Mouse (Mus musculus) right cerebral cortex, postnatal 10 days (tissue): Measurements from ENCODE around the gene Dcaf15.

Experiments
- DNase-seq, 2 experiments: peaks; one replicate each; pipeline ENCODE4 v3.0.0; 2021; ENCODE audit warnings: low spot score in 2 of 2

Dcaf15 gene

DNA sequence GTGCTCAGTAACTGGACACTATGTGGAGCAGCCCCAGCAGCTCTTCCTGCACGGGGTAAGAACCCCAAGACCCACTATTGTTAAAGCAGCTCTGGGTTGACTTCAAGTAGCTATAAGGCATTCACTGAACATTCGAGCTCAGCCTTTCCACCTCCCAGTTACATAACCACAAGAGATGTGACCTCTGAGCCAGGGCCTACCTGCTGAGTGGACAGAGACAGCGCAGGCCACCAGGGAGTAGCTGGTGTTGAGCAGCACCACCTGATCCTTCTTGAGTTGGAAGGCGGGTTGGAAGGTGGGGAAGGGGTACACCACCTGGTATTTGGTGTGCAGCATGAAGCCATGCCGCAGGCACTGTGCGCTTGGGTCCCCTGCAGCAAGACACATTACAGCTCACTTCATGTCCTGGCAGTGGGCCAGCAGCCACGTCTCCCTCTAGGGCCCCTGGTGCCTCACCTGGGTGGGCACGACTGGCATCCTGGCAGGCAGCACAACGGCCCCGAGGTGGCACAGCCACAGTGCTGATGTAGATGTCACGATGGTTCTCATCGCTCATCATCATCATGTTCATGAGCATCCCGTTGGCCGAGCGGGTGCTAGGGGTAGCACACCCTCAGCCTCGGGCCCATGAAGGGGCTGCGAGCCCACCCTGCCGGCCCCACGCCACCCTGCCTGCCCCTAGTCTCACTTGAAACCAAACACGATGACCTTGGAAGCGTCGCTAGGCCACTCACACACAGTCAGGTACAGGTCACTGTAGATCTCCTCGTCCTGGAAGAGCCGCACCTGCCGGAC is 2.9 kb downstream of the Dcaf15 start:
- peak in 1 of 2 experiments; percentile 36 for DNase-seq

DNA sequence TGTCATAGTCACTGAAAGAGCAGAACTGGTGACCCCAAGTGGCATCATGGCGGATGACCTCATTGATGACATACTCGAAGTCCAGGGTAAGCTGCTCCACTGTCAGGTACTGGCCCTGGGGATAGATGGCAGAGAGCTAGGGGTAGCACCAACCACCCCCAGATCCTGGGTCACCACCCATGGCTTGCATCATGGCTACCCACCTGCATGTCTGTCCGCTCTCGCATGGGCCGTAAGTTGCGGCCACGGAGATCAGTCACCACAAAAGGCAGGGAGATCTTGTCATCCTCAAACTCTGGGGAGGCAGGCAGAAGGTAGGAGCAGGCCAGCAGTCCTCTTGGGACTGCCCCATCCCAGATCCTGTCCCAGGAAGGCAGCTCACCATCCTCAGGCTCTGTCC is 6.2 kb downstream of the Dcaf15 start:
- no peak for DNase-seq

DNA sequence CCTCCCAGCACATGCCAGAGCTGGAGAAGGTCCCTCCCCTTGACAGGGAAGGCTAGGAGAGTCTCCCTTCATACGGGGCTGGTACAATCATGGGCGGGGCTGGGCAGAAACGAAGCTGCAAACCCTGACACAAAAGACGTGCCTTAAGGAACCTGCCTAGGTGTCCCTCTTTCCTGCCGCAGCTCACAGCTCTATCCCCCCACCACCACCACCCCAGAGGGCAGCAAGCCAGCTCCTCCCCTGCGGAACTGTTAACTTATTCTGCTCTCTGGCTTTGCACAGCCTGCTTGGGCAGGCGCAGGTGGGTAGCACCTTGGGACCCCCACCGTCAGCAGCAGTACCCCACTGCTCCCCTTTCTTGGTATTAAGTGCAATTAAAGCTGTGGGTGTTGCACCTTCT is 8.5 kb downstream of the Dcaf15 start:
- peak in 1 of 2 experiments; percentile 26 for DNase-seq

DNA sequence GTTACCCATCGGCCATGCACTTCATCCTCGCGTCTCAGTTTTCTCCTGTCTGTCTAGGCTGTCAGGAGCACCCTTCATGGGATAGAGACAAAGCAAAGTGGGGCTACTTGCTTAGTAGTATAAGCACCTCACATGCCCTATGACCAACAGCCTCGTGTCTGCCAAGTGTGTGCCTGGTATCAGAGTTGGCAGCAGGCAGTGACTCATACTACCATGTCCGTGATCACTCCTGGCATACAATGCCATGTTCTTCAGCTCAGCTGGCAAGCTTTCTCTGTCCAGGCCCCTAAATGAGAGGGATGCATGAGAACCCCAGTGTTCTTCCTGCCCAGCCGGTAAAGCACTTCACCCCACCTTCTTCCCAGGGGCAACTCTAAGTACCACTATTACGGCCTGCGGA is 14.0 kb downstream of the Dcaf15 start:
- no peak for DNase-seq

DNA sequence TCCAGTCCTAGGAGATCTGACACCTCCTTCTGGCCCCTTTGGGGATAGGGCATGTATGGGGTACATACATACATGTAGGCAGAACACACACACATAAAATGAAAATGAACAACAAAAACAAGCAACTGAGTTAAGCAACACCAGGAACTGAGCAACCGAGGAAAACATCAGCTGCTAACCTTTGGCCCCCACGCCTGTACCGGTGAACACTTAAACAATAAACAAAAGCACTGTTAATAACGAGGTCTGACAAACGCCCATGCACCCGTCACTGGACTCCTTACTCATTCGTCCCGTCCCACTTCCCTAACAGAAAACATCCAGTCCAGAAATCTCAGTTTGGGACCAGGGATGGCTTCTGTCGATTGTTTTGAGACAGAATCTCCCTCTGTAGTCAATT is 15.3 kb downstream of the Dcaf15 start:
- DNase-seq, result no peak

DNA sequence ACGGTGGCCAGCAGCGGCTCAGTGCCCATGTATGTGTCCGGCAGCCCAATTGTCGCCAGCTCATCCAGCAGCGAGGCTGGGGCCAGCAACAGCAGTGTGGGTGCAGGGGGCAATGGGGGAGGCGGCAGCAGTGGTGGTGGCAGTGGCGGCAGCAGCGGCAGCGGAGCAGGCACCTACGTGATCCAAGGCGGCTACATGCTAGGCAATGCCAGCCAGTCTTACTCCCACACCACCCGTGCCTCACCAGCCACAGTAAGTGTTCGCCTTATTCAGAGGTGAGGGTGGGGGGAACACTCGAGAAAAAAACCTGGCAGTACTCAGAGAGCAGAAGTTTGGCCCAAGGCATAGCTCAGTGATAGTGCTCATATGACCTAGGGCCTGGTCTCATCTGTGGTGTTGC is 16.7 kb downstream of the Dcaf15 start:
- DNase-seq, result no peak

DNA sequence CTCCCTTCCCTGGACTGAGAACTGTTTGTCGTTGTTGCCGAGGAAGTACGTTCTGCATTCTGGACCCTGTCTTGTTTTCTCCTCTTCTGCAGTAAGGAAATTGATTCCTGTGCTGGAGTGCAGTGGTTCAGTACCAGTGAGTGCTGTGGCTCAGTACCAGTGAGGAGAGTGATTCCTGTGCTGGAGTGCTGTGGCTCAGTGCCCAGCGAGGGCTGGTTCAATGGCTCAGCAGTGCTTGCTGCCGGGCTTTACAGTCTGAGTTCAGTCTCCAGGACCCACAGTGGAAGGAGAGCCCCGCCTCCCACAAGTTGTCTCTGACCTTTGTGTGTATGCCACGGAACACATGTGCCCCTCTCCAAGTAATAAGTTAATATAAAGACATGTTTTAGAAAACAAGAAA is 17.4 kb downstream of the Dcaf15 start:
- no peak for DNase-seq

DNA sequence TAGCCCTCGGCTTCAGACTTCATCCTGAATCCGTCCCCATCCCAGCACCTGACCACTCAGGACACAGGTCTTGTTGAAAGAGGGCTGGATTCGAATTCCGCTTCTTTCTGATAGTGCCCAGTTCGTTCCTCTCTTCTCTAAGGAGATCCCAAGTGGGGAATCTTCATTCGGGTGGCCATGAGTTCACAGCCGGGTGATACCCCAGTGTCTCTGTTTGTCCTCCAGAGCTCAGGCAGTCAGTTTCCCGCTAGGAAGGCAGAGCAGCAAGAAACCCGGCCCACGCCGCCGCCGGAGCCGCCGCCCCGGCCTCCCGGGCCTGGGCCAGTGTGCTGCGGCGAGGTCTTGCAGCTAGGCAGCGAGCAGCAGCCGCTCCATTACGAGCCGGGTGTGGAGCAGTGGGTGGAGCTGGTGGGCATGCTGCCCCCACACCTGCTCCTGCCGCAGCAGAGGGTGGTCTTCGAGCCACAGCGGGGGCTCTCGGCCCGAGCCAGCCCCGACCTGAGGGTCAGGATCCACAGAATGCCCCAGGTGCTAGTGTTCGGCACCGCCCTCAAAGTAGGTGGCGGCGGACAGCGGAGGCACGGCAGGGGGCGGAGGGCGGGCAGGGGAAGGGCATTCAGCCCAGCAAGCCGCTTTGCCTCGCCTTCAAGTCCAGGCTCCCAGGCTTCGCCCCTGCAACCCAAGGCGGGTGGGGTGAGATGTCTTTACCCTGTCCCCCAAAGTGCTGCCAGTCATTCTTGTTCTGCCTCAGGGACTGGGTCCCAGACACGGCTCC is 20.0 kb downstream of the Dcaf15 start:
- no peak for DNase-seq

DNA sequence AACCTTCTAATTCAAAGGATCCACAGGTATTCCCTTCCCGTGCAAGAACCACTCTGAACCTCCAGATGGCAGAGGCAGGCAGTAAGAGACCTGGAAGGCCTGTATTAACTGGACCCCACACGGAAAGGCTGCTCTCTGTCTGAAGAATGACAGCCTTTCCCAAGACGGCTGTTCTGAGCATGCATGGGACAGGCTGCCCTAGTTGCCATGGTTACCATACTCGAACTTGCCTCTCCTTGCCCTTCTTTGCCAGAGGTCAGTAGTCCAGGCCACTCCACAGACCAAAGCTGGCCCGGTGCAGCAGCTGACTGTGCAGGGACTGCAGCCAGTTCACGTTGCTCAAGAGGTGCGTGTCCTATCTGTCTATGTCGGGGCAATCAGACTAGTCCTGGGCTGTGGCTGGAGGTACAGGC is 20.7 kb downstream of the Dcaf15 start:
- DNase-seq, result no peak

DNA sequence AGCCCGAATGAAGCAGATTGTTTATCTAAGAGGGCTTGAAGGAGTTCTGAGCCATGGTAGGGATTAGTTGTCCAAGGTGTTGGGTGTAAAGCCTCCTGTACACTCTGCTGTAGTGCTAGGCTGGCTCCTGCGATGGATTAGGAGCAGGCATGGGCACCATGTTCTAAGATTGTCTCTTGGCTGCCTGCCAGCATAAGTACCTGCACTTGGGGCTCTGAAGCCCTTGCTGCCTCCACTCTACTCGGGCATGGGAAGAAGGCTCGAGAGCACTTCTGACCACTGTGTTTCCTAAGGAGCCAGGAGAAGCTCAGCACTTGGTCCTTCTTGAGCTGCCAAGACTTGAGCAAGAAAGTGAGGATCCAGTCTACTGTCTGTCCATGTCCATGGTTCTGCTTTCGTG is 25.4 kb downstream of the Dcaf15 start:
- DNase-seq, result no peak

DNA sequence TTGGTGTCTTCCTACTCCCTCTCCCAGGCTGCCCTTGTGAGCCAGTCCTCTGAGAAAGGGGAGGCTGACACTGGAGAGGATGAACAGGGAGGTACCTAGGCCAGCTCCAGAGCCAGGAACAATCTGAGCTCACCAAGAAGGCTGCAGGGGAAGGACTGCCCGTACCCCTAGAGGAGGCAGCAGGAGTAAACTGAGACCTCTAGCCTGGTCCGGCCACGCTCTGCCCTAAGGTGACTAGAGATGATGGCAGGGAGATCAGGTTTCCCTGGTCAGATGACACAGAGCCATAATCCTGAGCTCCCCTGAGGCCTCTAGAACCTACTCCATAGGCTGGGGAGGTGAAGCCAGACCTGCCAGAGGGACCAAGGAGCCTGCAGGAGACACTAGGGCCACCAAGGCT is 27.7 kb downstream of the Dcaf15 start:
- DNase-seq, result no peak

DNA sequence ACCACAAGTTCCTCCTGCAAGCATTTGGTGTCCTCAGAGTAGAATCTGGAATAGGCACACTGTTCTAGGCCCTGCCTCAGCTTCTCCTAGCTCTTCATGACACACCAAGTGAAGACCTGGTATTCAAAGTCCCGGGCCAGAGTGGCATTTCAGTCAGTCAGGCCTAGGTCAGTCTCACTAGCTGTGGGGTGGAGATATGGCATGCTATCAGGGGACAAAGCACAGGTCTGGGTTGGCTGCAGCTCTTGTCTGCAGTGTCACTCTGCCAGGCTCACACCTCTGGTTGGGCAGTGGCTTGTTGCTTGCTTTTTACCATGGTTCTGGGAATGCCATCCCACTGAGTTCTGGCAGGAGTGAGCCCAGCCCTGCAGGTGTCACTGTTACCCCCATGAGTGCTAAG is 28.2 kb downstream of the Dcaf15 start:
- DNase-seq, result peak in 1 of 2 experiments; percentile 24

DNA sequence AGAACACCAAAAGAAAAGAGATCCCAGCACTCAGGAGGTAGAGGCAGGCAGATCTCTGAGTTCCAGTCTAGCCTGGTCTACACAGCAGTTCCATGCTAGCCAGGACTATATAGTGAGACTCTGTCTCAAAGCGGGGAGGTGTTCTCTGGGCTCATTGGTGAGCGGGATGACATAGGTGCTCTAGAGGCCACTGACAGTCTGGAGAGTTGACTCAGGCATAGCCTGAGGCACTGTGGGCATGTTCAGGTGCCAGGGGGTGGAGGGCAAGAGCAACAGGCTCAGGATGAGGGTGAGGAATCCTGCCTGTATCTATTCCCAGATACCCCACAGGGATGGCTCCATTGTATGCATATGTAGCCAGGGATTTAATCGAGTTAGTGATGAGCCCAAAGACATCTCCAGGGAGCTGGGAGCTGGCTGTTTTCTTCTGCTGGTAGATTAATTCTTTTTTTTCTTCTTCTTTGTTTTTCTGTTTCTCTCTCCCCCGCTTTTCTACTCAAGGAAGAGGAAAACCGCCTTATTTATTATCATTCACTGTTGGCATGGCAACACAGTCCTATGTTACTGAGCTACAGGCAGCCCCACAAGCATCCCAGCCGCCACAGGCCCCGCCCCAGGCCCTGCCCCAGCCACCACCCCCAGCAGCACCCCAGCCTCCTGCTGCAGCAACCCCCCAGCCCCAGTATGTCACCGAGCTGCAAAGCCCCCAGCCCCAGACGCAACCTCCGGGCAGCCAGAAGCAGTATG is 31.2 kb downstream of the Dcaf15 start:
- peak in 1 of 2 experiments; percentile 49 for DNase-seq

DNA sequence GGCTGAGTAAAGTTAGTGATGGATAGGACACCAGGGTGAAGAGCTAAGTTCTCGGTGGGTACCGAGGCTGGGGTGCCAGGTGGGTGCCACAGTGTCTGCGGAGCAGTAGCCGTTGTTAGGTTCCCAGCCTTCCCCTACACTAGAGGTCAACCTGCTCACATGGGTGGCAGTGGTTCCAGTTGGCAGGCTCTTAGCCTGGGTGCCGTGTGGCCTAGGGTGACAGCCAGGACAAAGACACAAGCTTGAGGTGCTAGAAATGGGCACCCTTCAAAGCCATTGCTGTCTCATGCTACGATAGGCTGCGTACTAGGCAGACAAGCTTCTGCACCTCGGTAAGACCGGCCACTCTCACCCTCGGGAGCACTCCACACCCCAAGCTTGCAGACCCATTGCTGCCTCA is 32.2 kb downstream of the Dcaf15 start:
- DNase-seq, result no peak

DNA sequence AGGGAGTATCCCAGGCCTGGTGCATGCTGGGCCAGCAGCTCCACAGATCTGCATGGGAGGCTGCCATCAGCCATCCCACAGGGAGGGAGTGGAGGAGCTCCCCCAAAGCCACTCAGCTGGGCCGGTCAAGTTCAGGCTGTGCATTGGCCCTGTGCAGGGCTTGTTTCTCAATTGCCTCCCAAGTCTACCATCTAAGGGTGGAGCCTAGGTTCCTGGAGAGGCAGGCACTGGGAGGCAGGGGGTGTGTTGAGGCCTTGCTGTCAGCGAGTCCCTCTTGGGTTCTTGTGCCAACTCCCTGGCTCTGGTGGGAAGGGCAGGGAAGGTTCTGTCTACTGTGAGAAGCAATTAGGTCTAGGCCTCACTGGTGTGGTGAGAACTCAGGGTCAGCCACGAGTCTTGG is 32.6 kb downstream of the Dcaf15 start:
- DNase-seq, result peak in 1 of 2 experiments; percentile 46

DNA sequence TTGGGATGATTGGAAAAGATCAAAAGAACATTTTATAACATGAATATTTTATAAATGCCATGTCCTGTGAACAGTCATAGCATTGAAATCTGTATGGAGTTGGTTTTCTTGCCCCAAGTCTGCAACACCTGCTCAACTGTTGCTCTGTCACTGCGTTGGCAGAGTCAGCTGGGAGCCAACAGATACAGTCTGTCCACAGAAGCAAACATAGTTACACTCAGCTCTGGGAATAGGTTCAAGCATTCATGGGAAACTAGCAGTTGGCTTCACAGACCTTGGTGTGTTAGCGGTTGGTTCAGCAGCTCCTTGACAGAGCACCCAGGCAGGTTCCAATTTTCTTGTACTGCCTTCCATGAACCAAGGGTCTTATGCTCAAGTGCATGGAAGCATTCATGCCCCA is 33.9 kb downstream of the Dcaf15 start:
- DNase-seq, result peak; percentile 74 to 86

DNA sequence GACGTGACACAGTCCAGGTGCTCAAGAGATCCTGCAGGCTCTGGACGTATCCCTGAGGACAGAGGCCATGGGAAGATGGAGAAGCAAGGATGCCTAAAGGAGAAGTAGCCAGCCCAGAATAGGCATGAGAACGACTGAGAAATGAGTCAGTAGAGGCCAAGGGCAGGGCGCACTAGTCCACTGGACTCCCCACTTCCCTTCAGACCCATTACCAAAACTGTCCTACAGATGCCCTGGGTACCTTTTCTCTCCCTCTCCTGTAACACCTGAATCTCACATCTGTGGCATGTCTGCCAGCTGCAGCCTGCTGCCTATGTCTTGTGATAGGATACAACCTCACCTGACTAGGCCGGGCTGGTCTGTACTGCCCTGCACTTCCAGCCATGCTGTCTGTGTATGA is 34.3 kb downstream of the Dcaf15 start:
- DNase-seq, result peak in 1 of 2 experiments; percentile 38

DNA sequence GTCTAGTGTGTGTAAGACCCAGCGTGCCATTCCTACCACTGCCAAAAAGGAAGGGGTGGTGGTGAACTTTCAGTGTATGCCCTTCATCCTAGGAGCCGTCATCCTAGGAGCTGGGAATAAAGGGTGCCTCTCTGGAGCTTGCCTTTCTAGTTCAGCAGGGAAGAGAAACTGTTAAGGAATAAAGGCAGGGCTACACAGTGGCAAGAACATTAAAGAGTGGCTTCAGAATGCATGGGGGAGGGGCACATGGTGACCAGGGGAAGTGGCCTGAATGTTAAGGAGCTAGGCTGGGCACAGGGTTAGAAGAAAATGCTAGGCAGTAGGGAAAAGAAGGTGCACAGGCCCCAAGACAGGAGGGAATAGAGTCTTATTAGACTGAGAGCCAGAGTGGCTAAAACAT is 34.8 kb downstream of the Dcaf15 start:
- DNase-seq, result peak; percentile 66 to 70

DNA sequence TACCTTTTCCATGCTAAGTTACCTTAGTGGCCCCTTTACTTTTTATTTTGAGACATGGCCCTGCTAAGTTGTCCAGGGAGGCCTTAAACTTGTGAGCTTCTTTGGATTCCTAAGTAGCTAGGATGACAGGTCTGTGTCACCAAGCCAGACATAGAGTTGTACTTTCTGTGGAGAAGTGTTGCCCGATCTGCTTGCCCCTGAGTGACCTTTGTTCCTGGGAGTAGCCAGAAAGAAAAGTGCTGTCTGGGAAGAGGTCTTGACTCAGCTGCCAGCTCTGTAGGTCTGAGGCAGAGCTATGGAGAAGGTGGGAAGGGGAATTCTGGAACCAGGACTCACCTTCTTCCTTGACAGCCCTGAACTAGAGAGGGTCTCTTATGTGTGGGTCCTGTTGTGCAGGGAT is 35.4 kb downstream of the Dcaf15 start:
- no peak for DNase-seq

DNA sequence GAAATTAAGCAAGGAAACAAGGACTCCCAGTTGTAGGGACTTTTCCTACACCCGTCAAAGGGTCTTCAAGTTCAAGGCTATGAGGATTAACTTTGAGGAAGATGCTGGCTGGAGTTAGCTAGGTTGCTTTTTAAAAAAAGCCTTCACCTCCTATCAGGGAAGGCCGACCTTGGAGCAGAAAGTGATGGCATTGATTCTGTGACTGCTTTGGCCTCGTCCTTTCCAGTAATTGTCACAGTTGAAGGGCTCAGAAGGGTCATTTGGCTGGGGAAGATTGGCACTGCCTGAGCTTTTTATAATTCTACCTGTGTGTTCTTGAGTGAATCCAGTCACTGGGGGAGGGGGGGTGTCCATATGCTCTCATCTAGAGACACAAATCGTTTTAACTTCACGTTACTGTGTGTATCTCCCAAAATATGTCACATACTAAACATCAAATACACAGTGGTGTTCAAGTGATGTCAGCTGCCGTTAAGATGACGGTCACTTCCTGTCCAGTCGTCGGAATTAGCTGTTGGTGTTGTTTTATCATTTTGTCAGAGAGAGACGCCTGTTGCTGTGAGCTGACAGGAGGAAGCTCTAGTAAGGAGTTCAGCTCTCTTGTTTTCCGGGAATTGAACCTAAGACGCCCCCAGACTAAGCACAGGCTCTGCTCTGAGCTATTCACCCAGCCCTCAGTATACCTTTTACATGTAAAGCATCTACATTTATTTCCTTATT is 36.1 kb downstream of the Dcaf15 start:
- no peak for DNase-seq

DNA sequence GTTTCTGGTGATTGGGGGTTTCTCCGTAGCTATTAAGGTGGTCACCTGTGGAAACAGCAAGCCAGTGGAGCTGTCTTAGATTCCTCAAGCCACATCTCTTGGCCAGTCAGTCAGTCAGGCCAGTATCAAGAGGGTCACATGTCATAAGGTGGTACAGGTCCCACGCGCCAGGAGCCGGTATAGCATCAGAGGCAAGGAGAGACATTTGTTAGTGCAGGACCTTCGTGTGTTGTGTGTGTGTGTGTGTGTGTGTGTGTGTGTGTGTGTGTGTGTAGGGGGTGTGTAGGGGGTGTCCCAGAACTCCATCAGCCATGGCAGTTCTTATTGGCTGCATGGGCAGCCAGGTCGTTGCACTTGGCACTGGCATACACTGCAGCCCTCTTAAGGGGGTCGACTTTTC is 36.7 kb downstream of the Dcaf15 start:
- DNase-seq, result no peak

DNA sequence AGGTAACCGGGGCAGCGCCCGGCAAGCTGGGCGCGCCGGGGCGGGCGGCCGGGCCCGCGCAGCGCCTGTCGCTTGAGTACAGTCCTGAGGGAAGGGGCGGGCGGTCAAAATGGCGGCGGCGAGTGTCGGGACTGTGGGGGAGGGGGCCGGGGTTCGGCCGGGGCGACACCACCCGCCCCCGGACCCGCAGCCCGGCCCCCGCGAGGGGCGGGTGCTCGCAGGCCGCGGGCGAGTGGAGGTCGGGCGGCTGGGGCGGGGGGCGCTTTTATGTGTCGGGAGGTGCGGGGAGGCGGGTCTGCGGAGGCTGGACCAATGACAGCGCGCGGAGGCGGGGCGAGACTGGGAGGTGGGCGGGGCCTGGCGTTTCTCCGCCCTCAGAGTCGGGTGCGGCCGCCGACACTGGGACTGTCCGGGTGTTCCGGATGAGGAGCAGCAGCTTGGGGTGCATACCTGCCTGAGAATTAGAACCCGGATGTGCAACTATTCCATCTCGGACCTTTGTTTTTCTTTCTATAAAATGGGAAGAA is 37.5 kb downstream of the Dcaf15 start:
- DNase-seq, result peak; percentile 96 to 97
